13 mouse cellular contexts compared by ENCODE assay signal in genomic region chr5:134680238-134680637, GRCm38 (mm10). TPM values are rescaled to one million over a fixed set of nuclear protein-coding genes. Genes with fewer than 3 reads are reported as not detected.
DNase-seq lines count a peak whose midpoint lies in the region; ATAC-seq and TF ChIP-seq lines count a peak whose summit lies in the region.
"Had no signal": no experiment of that assay in that cellular context is flagged by ENCODE, and none has a peak within 500 bp of the region (broad histone marks: within the 10 kb centered on the region; RNA-seq: fewer than 3 reads in every experiment).

No protein-coding gene starts in this region.

- DNase-seq in frontal cortex, postnatal 36 days (ENCODE audit: low spot score in 2 of 2), result no peak
- peak; percentile 51 for DNase-seq in liver, postnatal 0 days
- DNase-seq in urinary bladder, postnatal 25 days (ENCODE audit: low spot score), result peak; percentile 42
- DNase-seq in embryonic facial prominence, embryonic 10.5 days (ENCODE audit: low spot score), result no peak
- DNase-seq in right cerebral cortex, postnatal 36 days (ENCODE audit: low spot score in 2 of 2), result no peak
- DNase-seq: adrenal gland, postnatal 25 days; gastrocnemius, postnatal 36 days; thymus, adult 2 months had no signal

- H3K4me1 ChIP-seq in megakaryocyte, embryonic 14.5 days, result peaks cover 69% of the 10 kb centered on the region
- H3K4me1 ChIP-seq in liver, postnatal 0 days (ENCODE audit: insufficient read depth), result peaks cover 44% of the 10 kb centered on the region
- H3K4me1 ChIP-seq in embryonic facial prominence, embryonic 10.5 days, result peaks cover 42% of the 10 kb centered on the region

- no peak for TF ChIP-seq CTCF in liver, postnatal 0 days (IDR thresholded peaks at IDR 0.05; ENCODE audit: low read depth)

- peak overlapping the region; percentile 60 for H3K4me3 ChIP-seq in megakaryocyte, embryonic 14.5 days (replicated peaks)
- no peak overlapping the region for H3K4me3 ChIP-seq in liver, postnatal 0 days (ENCODE audit: low read depth, low read length)
- no peak overlapping the region for H3K4me3 ChIP-seq in embryonic facial prominence, embryonic 10.5 days
- H3K4me3 ChIP-seq: limb, embryonic 12.5 days had no signal

- peaks cover 35% of the 10 kb centered on the region for H3K36me3 ChIP-seq in megakaryocyte, embryonic 14.5 days (replicated peaks; ENCODE audit: low read length)
- no peaks in the 10 kb centered on the region for H3K36me3 ChIP-seq in liver, postnatal 0 days (replicated peaks; ENCODE audit: insufficient read depth, low read length)
- H3K36me3 ChIP-seq in embryonic facial prominence, embryonic 10.5 days (replicated peaks), result peaks cover 50% of the 10 kb centered on the region

- WGBS in liver, postnatal 0 days (ENCODE audit: insufficient replicate concordance), result 61% methylated on average over 12 of the region's 12 CpGs
- whole genome bisulfite sequencing in embryonic facial prominence, embryonic 10.5 days, result 83% methylated on average over 12 of the region's 12 CpGs

- peak; percentile 33; the same call in 1 of the 2 replicates for ATAC-seq in frontal cortex, adult (ENCODE audit: low TSS enrichment)
- ATAC-seq in megakaryocyte, adult 5-6 weeks (ENCODE audit: poor library complexity, severe bottlenecking), result no peak
- peak; percentile 73 for ATAC-seq in liver, postnatal 0 days

- no peaks in the 10 kb centered on the region for H3K9me3 ChIP-seq in megakaryocyte, embryonic 14.5 days
- H3K9me3 ChIP-seq in liver, postnatal 0 days (ENCODE audit: low read length), result no peaks in the 10 kb centered on the region
- no peaks in the 10 kb centered on the region for H3K9me3 ChIP-seq in embryonic facial prominence, embryonic 10.5 days
- H3K9me3 ChIP-seq: limb, embryonic 12.5 days had no signal

- H3K9ac ChIP-seq in liver, postnatal 0 days (replicated peaks), result no peak overlapping the region; the same call in 1 of the 2 replicates
- H3K9ac ChIP-seq: limb, embryonic 12.5 days had no signal

- no peaks in the 10 kb centered on the region for H3K27me3 ChIP-seq in megakaryocyte, embryonic 14.5 days (replicated peaks)
- H3K27me3 ChIP-seq in liver, postnatal 0 days (ENCODE audit: insufficient read depth, low read length), result no peaks in the 10 kb centered on the region
- peaks cover 10% of the 10 kb centered on the region; the same call in 1 of the 2 replicates for H3K27me3 ChIP-seq in embryonic facial prominence, embryonic 10.5 days (replicated peaks; ENCODE audit: low read depth, poor library complexity, severe bottlenecking)
- H3K27me3 ChIP-seq: CH12.LX; limb, embryonic 12.5 days had no signal

- no peak overlapping the region for H3K4me2 ChIP-seq in liver, postnatal 0 days (ENCODE audit: low read depth, low read length)
- H3K4me2 ChIP-seq: limb, embryonic 12.5 days had no signal

- TF ChIP-seq EP300 in liver, postnatal 0 days (IDR thresholded peaks at IDR 0.05; ENCODE audit: low read depth), result peak; percentile 41; the same call in 1 of the 2 replicates

- H3K27ac ChIP-seq in liver, postnatal 0 days (ENCODE audit: low read depth), result peak overlapping the region; percentile 69
- H3K27ac ChIP-seq in embryonic facial prominence, embryonic 10.5 days (replicated peaks), result no peak overlapping the region
- H3K27ac ChIP-seq: limb, embryonic 12.5 days had no signal

RNA-seq across cellular contexts. Expression of gene Limk1, which starts 8.2 kb away (rescaled TPM):
- polyA plus RNA-seq in megakaryocyte, embryonic 14.5 days (2012; ENCODE audit: insufficient read depth, low replicate concordance), result 54.8 and 104 TPM in 2 replicates
- 9.5 and 11.8 TPM in 2 replicates for total RNA-seq in megakaryocyte, adult 5-6 weeks (2015)
- total RNA-seq in megakaryocyte, adult 5-6 weeks (2017), result 7.5 and 8.3 TPM in 2 replicates
- polyA plus RNA-seq in liver, postnatal 0 days (2015; fragmentation: Nextera tagmentation; extraction: Ambion mirVana), result 0.59 and 0.73 TPM in 2 replicates
- 5.7 and 5.9 TPM in 2 replicates for polyA plus RNA-seq in embryonic facial prominence, embryonic 10.5 days (2016; fragmentation: Nextera tagmentation; extraction: Ambion mirVana)

RNA-seq across cellular contexts. Expression of gene Eif4h, which starts 40.9 kb away (rescaled TPM):
- polyA plus RNA-seq in megakaryocyte, embryonic 14.5 days (2012; ENCODE audit: insufficient read depth, low replicate concordance), result 58.4 and 156 TPM in 2 replicates
- 160 and 176 TPM in 2 replicates for total RNA-seq in megakaryocyte, adult 5-6 weeks (2015)
- 191 and 197 TPM in 2 replicates for total RNA-seq in megakaryocyte, adult 5-6 weeks (2017)
- 124 and 132 TPM in 2 replicates for polyA plus RNA-seq in liver, postnatal 0 days (2015; fragmentation: Nextera tagmentation; extraction: Ambion mirVana)
- 593 and 603 TPM in 2 replicates for polyA plus RNA-seq in embryonic facial prominence, embryonic 10.5 days (2016; fragmentation: Nextera tagmentation; extraction: Ambion mirVana)

Comparison
In these comparisons a context has a peak if more than half of its experiments do, and no peak if none do; other contexts are left out.
1. DNase-seq: peak in liver, postnatal 0 days (single experiment) and urinary bladder, postnatal 25 days (single experiment); none in frontal cortex, postnatal 36 days (0 of 2), embryonic facial prominence, embryonic 10.5 days (single experiment) and right cerebral cortex, postnatal 36 days (0 of 2).